Mouse (Mus musculus): ENCODE results near the gene Gna15. TPM values are rescaled to one million over a fixed set of nuclear protein-coding genes. Genes with fewer than 3 reads are reported as not detected.

The Gna15 gene
- total RNA-seq, 2 experiments from 2014 or later, result 31.7 to 34.6 TPM

DNA sequence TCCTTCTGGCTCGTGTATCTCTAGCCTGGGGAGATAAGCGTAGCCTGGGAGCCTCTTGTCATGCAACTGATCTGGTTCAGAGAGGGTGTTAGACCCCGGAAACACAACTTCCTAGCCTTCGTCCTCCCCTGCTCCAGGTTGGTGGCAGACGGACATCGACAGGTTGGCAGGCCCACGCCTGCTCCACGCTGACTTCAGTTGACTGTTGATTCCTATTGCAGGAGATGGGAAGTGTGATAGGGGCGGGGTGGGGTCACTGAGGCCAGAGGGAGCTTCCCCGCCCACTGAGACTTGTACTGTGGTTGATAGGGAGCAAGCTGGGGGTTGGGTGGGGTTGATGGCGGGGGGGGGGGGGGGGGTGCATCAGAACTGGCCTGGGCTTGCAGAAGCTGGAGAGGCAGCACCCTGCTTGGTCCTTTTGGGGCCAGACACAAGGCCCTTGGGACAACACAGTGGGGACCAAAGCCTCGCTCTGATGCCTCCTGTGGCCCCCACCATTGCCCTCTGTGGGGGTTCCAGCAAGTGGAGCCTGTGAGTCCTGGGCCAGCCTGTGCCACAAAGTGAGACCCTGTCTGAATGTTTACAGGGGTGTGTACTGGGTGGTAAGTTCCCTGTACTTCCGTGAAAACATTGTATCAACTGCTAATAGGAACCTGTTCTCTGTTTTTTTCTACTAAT, 1.1 kb upstream of the Gna15 start:
- ATAC-seq (replicated peaks; ENCODE audit: poor library complexity, severe bottlenecking), result peak; percentile 25; the same call in 1 of the 2 replicates

DNA sequence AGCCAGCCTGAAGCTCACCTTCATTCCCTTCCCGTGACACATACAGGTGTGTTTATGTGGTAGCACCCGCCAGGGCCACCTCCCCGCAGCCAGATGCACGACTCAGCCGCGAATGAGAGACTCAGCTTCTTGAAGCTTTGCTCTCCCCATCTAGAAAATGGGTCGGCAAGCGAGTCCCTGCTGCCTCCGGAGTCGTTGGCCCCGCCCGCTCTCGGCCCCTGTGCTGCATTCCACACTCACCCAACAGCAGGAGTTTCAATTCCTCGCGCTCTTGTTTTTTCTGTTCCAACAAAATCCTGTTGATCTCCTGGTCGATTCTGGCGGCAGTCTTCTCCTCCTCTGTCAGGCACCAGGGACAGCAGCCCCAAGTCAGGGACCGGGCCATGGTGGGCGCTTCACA, 455 bp downstream of the Gna15 start:
- ATAC-seq (replicated peaks; ENCODE audit: poor library complexity, severe bottlenecking), result peak; percentile 3; the same call in 1 of the 2 replicates

DNA sequence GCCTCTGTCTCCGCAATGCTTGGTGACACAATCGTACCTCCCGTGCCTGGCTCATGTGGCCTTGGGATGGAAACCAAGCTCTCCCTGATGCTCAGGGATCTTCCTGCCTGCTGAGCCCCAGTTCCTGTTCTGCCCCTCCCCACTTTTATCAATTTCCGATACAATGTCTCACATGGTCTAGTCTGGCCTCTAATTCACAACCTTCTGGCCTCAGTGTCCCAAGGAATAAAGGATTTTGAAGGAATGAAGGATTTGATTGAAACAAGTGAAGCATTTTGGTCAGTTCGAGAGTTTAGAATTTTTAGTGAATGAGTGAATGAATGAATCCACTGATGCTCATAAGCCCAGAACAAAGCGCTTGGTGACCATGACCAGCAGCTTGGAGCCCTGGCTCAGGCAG, 883 bp downstream of the Gna15 start:
- ATAC-seq (replicated peaks; ENCODE audit: poor library complexity, severe bottlenecking), result no peak

DNA sequence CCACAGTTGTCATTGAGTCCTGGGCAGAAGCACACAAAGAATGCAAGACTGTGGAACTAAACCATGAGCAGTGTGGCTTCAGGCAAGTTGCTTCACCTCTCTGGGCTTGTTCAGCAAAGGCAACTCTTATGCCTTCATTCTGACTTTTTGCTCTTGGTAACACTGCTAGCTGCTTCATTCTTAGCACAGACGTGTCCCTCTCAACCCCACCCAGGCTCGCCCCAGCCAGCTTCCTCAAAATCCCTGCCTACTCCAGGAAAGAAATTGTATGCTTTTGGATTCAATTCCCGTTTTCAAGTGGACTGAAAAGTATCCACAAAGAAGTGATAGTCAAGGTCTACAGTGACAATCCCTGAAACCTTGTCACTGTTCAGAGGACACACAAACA, 4.1 kb downstream of the Gna15 start:
- ATAC-seq (replicated peaks; ENCODE audit: poor library complexity, severe bottlenecking), result peak; percentile 28

DNA sequence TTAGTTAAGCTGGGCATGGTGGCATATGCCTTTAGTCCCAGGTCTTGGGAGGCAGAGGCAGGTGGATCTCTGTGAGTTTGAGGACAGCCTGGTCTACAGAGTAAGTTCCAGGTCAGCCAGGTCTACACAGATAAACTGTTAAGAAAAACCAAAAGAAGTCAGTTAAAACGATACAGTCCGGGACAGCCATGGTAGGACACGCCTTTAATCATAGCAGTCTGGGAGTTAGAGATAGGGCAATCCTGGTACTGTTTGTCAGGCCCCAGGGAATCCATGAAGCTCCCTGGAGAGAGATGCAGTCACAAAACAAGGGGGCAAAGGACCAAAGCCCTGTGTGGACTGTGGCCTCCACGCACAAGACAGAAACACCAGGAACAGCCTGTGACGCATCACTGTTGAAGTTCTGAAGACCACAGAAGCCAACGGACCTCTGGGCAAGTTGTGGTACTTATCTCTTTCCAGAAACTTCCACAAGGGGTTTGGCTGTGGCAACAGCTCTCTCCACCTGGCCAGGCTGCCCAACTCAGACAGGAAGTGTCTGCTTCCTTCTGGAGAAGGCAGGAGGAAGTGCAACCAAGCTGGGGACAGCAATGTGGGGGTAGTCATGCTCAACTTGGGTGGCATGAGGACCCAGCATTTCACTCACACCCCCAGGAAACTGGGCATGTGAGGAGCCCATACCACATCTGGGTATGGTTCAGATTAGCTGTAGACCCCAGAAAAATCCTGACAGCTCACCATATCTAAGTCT, 4.6 kb downstream of the Gna15 start:
- peak; percentile 70 for ATAC-seq (replicated peaks; ENCODE audit: poor library complexity, severe bottlenecking)

DNA sequence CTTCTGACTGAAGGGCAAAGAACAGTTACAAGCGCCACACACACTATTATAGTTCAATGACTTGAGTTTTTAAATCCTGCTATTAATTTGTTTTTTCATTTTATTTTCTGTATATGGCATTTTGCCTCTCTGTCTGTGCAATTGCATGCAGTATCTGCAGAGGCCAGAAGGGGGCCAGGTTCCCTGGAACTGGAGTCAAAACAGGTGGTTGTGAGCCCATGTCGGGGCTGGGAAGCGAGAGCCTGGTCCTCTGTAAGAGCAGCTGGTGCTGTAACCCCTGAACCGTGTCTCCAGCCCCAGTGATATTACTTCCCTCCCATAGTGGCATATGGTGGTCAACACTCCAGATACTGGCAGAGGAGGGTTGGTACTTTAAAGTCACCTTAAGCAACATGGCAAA, 5.5 kb downstream of the Gna15 start:
- ATAC-seq (replicated peaks; ENCODE audit: poor library complexity, severe bottlenecking), result peak; percentile 33

DNA sequence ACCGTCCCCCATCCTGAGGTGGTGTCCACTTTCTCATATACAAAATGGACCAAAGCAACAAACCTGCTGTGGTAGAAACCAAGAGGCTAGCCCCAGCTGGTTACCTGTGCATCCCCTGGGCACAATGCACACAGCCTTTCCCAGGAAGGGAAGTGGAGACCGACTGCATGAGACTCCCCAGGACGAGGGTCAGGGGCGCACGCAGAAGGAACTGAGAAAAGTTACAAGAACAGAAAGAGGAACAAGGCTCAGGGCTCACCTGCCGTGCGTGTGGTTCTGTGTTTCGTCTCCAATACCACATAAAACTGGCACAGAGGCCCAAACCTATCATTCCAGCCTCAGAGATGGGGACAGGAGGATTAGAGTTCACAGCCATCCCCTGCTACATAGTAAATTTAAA, 6.8 kb downstream of the Gna15 start:
- peak; percentile 51 for ATAC-seq (replicated peaks; ENCODE audit: poor library complexity, severe bottlenecking)

DNA sequence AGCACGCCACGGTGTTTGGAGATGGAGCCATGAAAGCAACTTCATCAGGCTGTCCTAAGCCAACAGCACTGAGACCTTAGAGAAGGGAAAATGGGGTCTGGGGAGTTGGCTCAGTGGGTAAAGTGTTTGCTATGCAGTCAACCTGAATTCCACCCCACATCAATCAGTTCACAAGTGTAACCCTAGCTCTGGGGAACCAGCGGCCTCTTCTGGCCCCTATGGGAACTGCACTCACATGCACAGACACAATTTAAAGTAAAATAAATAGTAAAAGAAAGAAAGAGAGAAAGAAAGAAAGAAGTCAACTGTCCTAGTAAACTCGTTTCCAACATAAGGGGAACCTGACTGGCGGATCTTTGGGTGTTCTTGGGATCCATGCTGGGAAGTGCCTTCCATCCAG, 10.2 kb downstream of the Gna15 start:
- ATAC-seq (replicated peaks; ENCODE audit: poor library complexity, severe bottlenecking), result no peak

DNA sequence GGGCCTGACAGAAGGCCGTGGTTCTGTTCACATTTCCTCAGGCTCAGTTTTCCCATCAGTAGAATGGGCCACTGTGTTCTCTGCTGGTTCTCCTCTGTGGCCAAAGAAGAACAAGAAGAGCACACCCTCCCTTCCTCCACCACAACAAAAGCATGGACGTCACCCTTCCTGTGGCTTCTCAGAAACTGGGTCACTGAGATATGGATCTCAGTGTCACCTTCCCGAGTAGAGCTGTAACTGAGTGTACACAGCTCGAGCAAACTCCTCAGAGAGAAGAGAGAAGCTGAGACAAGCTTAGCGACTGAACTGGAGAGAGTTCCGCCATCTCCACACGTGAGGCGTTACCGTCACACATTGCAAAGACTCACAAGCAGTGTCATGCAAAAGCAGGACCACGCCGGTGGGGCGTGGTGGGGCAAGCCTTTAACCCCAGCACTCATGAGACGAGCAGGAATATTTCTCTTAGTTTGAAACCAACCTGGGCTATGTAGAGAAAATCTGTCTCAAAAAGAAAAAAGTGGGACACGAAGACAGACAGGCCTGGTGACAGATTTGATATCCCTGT, 13.7 kb downstream of the Gna15 start:
- ATAC-seq (replicated peaks; ENCODE audit: poor library complexity, severe bottlenecking), result no peak

DNA sequence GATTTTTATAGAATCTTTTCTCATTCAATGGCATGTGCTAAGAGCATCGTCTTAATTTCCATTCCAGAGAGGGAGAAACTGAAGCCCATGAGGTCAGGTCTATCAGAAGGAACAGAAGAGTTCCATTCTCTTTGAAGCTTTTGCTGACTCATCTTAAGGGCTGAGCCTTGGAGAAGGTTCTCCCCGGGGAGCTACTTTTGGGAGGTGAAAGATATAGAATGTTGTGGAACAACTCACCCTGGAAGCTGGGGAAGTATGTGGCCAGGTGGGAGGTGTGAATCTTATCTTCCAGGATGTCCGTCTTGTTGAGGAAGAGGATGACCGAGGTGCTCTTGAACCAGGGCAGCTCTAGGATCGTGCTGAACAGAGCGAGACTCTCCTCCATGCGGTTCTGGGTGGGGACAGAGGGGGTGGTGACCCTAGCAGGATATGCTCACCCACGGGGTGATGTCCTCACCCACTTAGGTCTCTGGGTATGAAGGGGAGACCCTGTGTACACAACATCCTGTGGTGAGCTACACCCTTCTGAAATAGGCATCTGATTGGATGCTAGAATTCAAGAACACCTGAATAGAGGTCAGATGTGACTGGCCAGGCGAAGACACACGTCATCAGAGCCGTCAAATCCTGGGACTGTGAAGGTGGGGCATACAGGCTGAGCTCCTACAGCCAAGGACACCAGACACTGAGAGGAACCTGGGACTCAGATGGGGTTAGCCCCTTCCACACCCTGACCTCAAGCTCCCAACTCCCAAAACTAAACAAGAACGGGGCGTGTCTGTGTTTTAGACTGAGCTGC, 16.1 kb downstream of the Gna15 start:
- no peak for ATAC-seq (replicated peaks; ENCODE audit: poor library complexity, severe bottlenecking)

DNA sequence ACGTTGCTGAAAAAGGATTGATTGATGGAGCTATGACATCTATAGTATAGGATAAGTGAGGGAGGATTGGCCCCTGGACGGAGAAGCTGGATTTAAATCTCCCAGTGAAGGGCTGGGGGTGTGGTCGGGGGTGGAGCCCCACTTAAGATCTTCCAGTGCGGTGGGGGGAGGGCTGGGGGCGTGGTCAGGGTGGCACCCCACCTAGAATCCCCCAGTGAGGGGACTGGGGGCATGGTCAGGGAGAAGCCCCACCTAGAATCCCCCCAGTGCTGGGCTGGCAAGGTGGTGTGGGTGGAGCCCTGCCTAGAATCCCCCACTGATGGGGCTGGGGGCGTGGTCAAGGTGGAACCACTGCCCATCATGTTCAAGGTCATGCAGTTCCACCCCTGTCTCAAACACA, 16.9 kb downstream of the Gna15 start:
- no peak for ATAC-seq (replicated peaks; ENCODE audit: poor library complexity, severe bottlenecking)

DNA sequence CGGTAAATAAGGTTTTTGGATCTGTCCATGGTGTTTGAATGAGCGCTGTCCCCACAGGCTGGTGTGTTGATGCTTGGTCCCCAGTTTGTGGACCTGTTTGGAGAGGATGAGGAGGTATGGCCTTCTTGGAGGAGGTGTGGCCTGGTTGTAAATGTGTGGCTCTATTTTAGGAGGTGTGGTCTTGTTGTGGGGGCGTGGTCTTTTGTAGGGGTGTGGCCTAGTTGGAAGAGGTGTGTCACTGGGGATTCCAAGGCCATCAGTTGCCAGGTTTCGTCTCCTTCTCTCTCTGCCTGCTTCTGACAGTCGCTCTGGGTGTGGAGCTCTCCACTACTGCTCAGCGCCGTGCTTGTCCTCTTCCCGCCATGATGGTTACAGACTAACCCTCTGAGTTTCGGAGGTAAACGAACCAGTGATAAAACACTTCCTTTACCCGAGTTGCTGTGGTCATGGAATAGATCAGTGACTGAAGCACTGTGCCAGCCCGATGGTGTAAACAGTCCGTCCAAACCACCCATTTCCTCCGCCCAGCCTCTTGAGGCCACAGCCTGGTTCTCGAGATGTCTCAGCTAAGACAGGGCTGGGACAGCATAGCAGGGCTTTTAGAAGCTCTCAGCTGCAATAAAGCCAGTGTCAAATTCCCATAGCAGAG, 18.9 kb downstream of the Gna15 start:
- ATAC-seq (replicated peaks; ENCODE audit: poor library complexity, severe bottlenecking), result no peak

DNA sequence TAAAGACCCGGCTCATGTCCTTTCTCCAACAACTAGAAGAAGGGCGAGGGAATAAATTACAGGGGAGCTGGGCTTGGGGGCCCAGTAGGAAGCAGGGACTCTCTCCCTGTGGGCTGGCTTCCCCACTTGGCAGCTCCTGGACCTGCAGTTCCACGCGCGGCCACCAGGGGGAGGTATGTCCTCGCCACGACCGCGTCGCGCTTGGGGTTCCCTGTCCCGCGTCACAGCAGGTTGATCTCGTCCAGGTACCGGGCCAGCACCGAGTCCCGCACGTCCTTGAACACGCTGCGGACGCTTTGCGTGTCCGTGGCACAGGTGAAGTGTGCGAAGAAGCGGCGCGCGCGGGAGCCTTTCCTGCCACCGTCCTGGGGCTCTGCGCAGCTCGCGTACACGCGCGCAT, 21.4 kb downstream of the Gna15 start:
- ATAC-seq (replicated peaks; ENCODE audit: poor library complexity, severe bottlenecking), result peak; percentile 52

DNA sequence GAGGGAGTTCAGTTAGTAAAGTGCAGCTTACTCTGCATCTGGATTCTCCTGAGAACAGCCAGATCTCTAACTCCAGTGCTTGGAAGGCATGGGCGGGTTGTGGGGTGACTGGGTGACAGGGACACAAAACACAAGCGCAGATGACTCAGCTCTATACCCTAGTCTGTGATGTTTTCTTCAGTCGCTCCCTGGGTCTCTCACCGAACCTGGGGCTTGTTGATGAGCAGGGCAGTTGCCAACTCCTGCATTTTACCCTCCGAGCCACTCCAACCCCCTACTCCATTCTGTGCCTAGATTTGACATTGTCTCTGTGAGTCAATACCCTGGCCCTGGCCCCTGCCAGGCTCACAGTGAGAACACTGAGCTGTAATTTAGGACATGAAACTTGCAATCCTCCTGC, 22.2 kb downstream of the Gna15 start:
- ATAC-seq (replicated peaks; ENCODE audit: poor library complexity, severe bottlenecking), result no peak

DNA sequence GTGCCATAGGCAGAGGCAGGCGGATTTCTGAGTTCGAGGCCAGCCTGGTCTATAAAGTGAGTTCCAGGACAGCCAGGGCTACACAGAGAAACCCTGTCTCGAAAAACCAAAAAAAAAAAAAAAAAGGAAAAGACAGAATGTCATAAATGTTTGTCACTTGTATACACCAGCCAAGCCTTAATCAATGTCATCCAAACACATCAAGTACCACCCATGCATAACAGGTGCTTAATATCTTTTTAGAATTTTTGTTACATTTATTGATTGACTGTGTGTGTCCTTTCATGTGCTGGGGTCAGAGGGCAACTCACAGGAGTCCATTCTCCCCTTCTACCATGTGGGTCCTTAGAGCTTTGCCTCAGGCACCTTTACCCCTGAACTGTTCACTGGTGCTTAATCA, 24.0 kb downstream of the Gna15 start, which contains the start of gene S1pr4:
TSS of gene S1pr4 (minus strand) at position 101 of the 400 bp plus-strand sequence.
- ATAC-seq (replicated peaks; ENCODE audit: poor library complexity, severe bottlenecking), result no peak

DNA sequence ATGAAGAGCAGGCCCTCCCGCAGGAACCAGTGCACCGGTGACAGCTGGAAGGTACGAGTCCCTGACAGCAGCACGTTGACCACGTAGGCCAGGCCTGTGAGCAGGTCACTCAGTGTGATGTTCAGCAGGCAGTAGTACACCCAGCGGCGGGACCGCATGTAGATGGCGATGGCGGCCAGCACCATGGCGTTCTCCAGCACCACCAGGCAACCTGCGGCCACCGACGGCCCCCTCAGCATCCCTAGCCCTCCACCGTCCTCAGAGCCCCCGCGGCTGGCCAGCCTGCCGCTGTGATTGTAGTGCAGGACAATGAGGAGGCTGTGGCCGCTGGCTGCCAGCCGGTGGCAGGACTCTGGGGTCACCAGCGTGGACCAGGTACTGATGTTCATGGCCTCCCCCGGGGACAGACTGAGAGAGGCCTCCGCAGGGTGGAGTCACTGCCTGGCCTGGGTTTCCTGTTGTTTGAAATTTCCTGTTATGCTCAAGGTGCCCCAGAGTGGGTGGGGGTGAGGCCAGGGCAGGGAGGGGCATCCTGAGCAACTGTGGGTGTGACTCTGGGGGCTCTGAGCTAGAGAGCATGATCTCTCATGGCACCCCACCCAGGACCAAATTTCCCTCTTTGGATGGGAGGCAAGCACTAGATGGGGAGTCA, 24.6 kb downstream of the Gna15 start:
- ATAC-seq (replicated peaks; ENCODE audit: poor library complexity, severe bottlenecking), result peak; percentile 20

DNA sequence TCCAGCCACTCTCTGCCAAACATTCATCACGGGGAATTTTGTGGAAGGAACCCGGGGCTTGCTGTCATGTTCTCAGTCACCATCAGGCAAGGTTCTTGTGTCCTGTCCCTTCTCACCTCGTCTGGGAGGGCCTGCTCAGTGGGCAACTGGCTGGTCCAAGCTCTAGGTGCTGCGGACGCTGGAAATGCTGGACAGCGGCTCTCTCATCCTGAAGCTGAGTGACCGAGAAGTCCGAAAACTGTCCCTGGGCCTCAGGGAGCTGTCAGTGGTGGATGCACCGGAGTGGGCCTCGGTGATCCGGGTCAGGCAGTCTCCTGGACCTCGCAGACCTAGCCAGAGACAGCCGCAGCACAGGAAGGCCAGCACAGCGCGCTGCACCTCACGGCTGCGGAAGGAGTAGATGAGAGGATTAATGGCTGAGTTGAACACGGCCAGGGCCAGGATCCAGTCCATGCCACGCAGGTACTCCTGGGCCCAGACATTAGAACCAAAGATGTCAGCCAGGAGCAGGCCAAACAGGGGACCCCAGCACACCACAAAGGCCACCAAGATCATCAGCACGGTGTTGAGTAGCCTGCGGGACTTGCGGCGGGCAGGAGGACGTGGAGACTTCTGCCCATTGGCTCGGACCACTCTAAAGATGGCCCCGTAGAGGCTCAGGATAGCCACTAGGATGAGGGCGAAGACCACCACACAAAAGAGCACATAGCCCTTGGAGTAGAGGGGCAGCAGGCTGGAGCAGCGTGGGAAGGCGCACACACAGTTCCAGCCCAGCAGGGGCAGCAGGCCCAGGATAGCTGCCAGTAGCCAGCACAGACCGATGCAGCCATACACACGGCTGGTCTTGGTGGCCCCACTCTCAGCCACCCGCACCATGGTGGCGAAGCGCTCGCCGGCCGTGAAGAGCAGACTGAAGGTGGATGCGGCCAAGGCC, 25.4 kb downstream of the Gna15 start:
- ATAC-seq (replicated peaks; ENCODE audit: poor library complexity, severe bottlenecking), result peak; percentile 12; the same call in 1 of the 2 replicates

DNA sequence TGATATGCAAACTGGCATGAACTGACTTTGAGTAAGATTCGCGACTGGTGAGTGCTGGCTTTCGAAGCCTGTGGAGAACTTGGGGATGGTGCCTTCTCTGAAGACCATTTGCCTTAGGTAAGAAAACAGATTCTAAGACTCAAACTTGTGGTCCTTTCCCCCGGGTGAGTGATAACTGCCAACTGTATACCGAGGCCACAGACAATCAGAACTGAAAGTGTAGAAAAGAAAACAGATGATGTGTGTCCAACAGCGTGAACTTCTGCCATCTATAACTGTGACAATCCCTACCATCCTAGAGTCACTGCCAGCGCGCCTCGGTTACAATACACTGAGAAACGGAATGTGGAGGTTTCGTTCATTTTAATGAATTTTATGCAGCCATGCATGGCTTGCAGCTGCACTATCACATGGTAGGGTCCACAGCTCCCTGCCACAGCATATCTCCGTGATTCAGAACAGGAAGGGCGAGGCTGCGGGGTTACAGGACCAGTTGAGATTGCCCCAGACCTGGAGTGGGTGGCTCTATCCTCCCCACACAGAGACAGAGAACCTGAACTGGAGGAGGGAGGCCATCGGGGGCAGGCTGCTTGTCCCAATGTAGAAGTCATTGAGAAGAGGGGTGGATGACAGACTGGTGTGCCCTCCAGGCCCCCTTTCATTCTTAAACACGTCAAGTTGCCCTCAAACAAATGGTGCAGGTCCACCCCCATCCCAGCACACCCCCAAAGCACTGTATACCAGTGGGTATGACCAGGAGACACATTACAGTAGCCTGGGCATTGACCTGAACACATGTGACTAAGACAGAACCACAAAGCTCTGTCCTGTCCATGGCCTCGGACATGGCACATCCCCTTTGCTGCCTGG, 26.4 kb downstream of the Gna15 start:
- peak; percentile 26 for ATAC-seq (replicated peaks; ENCODE audit: poor library complexity, severe bottlenecking)
